Mouse (Mus musculus) heart, embryonic 11.5 days (tissue): ENCODE data around the gene Hspa1a. TPM values are rescaled to one million over a fixed set of nuclear protein-coding genes. Genes with fewer than 3 reads are reported as not detected.

Source experiments
- polyA plus RNA-seq: library from polyadenylated mRNA; unstranded; fragments of >200 nt; fragmentation: Nextera tagmentation; extraction: Ambion mirVana; gene quantifications from 2 replicates; pipeline ENCODE4 v1.2.1, GENCODE M21; 2014

Hspa1a gene
- polyA plus RNA-seq, 1 experiment from 2014 or later: 1.9 TPM

Other genes starting within 250 kb of the Hspa1a start
- gene C4b, start 228.3 kb downstream of the Hspa1a start, polyA plus RNA-seq: not detected in 2 replicates
- gene Cyp21a1, start 167.6 kb downstream of the Hspa1a start, polyA plus RNA-seq: not detected in 2 replicates
- 15.7 and 17.8 TPM in 2 replicates for gene Stk19, start 135.2 kb downstream of the Hspa1a start, polyA plus RNA-seq
- 37.3 and 38.7 TPM in 2 replicates for gene Dxo, start 135.1 kb downstream of the Hspa1a start, polyA plus RNA-seq
- 24.3 and 30.3 TPM in 2 replicates for gene Skiv2l, start 121.9 kb downstream of the Hspa1a start, polyA plus RNA-seq
- 89.9 and 96.8 TPM in 2 replicates for gene Nelfe, start 121.8 kb downstream of the Hspa1a start, polyA plus RNA-seq
- 0.65 and 2.5 TPM in 2 replicates for gene Cfb, start 109.6 kb downstream of the Hspa1a start, polyA plus RNA-seq
- 0.52 and 0.59 TPM in 2 replicates for gene Zbtb12, start 92.7 kb downstream of the Hspa1a start, polyA plus RNA-seq
- gene Gm20547, start 90.1 kb downstream of the Hspa1a start, polyA plus RNA-seq: not detected in 2 replicates
- 0.70 and 0.94 TPM in 2 replicates for gene C2, start 73.9 kb downstream of the Hspa1a start, polyA plus RNA-seq
- gene Ehmt2, start 73.7 kb downstream of the Hspa1a start, polyA plus RNA-seq: 32.4 and 42.3 TPM in 2 replicates
- 0.10 and 0.13 TPM in 2 replicates for gene Slc44a4, start 57.7 kb downstream of the Hspa1a start, polyA plus RNA-seq
- gene Neu1, start 40.9 kb downstream of the Hspa1a start, polyA plus RNA-seq: 16.0 and 16.6 TPM in 2 replicates
- 0.48 and 0.50 TPM in 2 replicates for gene Hspa1b, start 12.9 kb downstream of the Hspa1a start, polyA plus RNA-seq
- not detected in 2 replicates for gene Gm20481, start 2.2 kb downstream of the Hspa1a start, polyA plus RNA-seq
- gene Hspa1l, start 547 bp upstream of the Hspa1a start, polyA plus RNA-seq: 1.7 and 4.0 TPM in 2 replicates
- gene Lsm2, start 9.7 kb upstream of the Hspa1a start, polyA plus RNA-seq: 162 and 169 TPM in 2 replicates
- 55.7 and 59.7 TPM in 2 replicates for gene Vars, start 28.8 kb upstream of the Hspa1a start, polyA plus RNA-seq
- 0.20 and 0.27 TPM in 2 replicates for gene Vwa7, start 44.4 kb upstream of the Hspa1a start, polyA plus RNA-seq
- 1.8 and 2.1 TPM in 2 replicates for gene Sapcd1, start 55.9 kb upstream of the Hspa1a start, polyA plus RNA-seq
- 4.4 and 4.6 TPM in 2 replicates for gene Msh5, start 74.6 kb upstream of the Hspa1a start, polyA plus RNA-seq
- gene Clic1, start 77.8 kb upstream of the Hspa1a start, polyA plus RNA-seq: 86.4 and 228 TPM in 2 replicates
- gene Ddah2, start 86.9 kb upstream of the Hspa1a start, polyA plus RNA-seq: 213 and 217 TPM in 2 replicates
- gene Ly6g6c, start 93.2 kb upstream of the Hspa1a start, polyA plus RNA-seq: not detected in 2 replicates
- 1.4 and 1.8 TPM in 2 replicates for gene Mpig6b, start 94.0 kb upstream of the Hspa1a start, polyA plus RNA-seq
- gene Ly6g6e, start 104.7 kb upstream of the Hspa1a start, polyA plus RNA-seq: 0.42 TPM in 1 of 2 replicates, not detected in the other
- 2.0 and 2.2 TPM in 2 replicates for gene Ly6g6d, start 105.9 kb upstream of the Hspa1a start, polyA plus RNA-seq
- gene Ly6g6f, start 113.5 kb upstream of the Hspa1a start, polyA plus RNA-seq: 1.8 TPM in 2 replicates
- 47.4 and 51.2 TPM in 2 replicates for gene Abhd16a, start 117.1 kb upstream of the Hspa1a start, polyA plus RNA-seq
- gene Ly6g5c, start 136.1 kb upstream of the Hspa1a start, polyA plus RNA-seq: not detected in 2 replicates
- 0.36 and 0.56 TPM in 2 replicates for gene Ly6g5b, start 143.3 kb upstream of the Hspa1a start, polyA plus RNA-seq
- gene Gpank1, start 149.3 kb upstream of the Hspa1a start, polyA plus RNA-seq: 15.7 and 17.2 TPM in 2 replicates
- 221 and 222 TPM in 2 replicates for gene Csnk2b, start 149.9 kb upstream of the Hspa1a start, polyA plus RNA-seq
- gene D17H6S53E, start 154.2 kb upstream of the Hspa1a start, polyA plus RNA-seq: 8.4 and 10.8 TPM in 2 replicates
- 2.3 and 12.9 TPM in 2 replicates for gene Apom, start 159.9 kb upstream of the Hspa1a start, polyA plus RNA-seq
- gene Bag6, start 163.0 kb upstream of the Hspa1a start, polyA plus RNA-seq: 72.5 and 77.4 TPM in 2 replicates
- 128 and 163 TPM in 2 replicates for gene Prrc2a, start 192.7 kb upstream of the Hspa1a start, polyA plus RNA-seq
- gene Aif1, start 203.9 kb upstream of the Hspa1a start, polyA plus RNA-seq: 2.7 and 4.2 TPM in 2 replicates
- gene Lst1, start 216.3 kb upstream of the Hspa1a start, polyA plus RNA-seq: 4.9 and 5.0 TPM in 2 replicates
- 0.42 TPM in 1 of 2 replicates, not detected in the other for gene Ltb, start 222.3 kb upstream of the Hspa1a start, polyA plus RNA-seq
- gene Tnf, start 229.9 kb upstream of the Hspa1a start, polyA plus RNA-seq: not detected in 2 replicates
- not detected in 2 replicates for gene Lta, start 233.2 kb upstream of the Hspa1a start, polyA plus RNA-seq
- gene Gm16181, start 248.7 kb upstream of the Hspa1a start, polyA plus RNA-seq: 0.44 TPM in 1 of 2 replicates, not detected in the other